Mouse (Mus musculus) ES-E14 (cell line): ENCODE results near the gene Erich3.

Experiments
- CHD2 ChIP-seq: IDR thresholded peaks from 2 replicates; pipeline ENCODE4 v1.6.1; 2014; ENCODE audit warnings: mild to moderate bottlenecking, low read depth, low read length, inconsistent platforms
- HCFC1 ChIP-seq: IDR thresholded peaks from 2 replicates; pipeline ENCODE4 v1.6.1; 2012; ENCODE audit warnings: low read length, inconsistent platforms, borderline replicate concordance; ENCODE audit not compliant: insufficient read depth

- TF ChIP-seq HCFC1 (no peak), CHD2 (no peak)
These were observed 16.8 kb upstream of the Erich3 start for GRCm38 (mm10) chr3:154646638-154647442.
